Mouse (Mus musculus) bone marrow, adult 2 months (tissue): Measurements from ENCODE around the gene Smok2b.
"Not testable (repeated sequence)": the region's sequence is repeated elsewhere in the genome, so short reads cannot be mapped to it uniquely, and the experiment has no call there.

Source experiments
- CTCF ChIP-seq: fragments of 200-500 bp; IDR thresholded peaks from 2 replicates; pipeline ENCODE4 v1.5.1; 2011; ENCODE audit warnings: low read length, control low read depth; ENCODE audit not compliant: control insufficient read depth, insufficient read depth
- POLR2A ChIP-seq: fragments of 200-500 bp; IDR thresholded peaks from 2 replicates; pipeline ENCODE4 v1.6.1; 2011; ENCODE audit warnings: low read depth, mild to moderate bottlenecking, control low read depth, low read length, borderline replicate concordance; ENCODE audit not compliant: control insufficient read depth

DNA sequence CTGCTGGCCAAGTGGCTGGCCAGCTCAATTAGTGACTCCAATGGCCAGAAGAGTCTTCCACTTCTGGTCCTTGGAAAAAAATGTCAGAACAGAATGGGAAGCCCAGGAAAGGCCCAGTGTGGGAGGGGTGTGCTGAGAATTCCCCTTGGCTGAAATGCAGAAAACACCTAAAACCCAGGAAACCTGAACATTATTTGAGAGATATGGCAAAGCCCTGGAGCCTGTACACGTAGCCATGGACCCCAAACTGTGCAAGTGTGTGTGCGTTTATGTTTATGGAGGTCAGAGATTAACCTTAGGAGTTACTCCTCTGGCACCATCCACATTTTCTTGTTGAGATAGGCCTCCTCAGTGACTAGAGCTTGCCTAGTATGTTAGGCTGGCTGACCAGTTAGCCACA, 31.2 kb upstream of the Smok2b start:
- not testable (repeated sequence) for TF ChIP-seq CTCF, POLR2A
